Mouse (Mus musculus) small intestine, adult 2 months (tissue): Measurements from ENCODE around the gene Ppp1r11. TPM values are rescaled to one million over a fixed set of nuclear protein-coding genes. Genes with fewer than 3 reads are reported as not detected.
A peak's percentile ranks its signal among the peaks of the same experiment; 100 is the strongest.

Source experiments
- H3K27ac ChIP-seq: fragments of 200-500 bp; 2 replicates; pipeline ENCODE4 v1.5.1; 2012; ENCODE audit warnings: low read depth, low read length, control low read depth, inconsistent platforms; ENCODE audit not compliant: insufficient read depth
- H3K27me3 ChIP-seq: fragments of 200-500 bp; 2 replicates; pipeline ENCODE4 v1.6.1; 2012; ENCODE audit warnings: mild to moderate bottlenecking, moderate library complexity, low read length, inconsistent platforms; ENCODE audit not compliant: control insufficient read depth, insufficient read depth
- H3K36me3 ChIP-seq: fragments of 200-500 bp; 2 replicates; pipeline ENCODE4 v1.6.1; 2012; ENCODE audit warnings: mild to moderate bottlenecking, low read length, control low read depth, inconsistent platforms; ENCODE audit not compliant: control insufficient read depth, insufficient read depth
- H3K4me1 ChIP-seq: fragments of 200-500 bp; 2 replicates; pipeline ENCODE4 v1.6.1; 2012; ENCODE audit warnings: low read length, inconsistent platforms, mixed read lengths; ENCODE audit not compliant: control insufficient read depth, insufficient read depth, insufficient read length
- H3K4me3 ChIP-seq: fragments of 200-500 bp; 2 replicates; pipeline ENCODE4 v1.5.1; 2012; ENCODE audit warnings: low read depth, mild to moderate bottlenecking, control low read depth, inconsistent platforms, low read length, moderate library complexity
- CTCF ChIP-seq: fragments of 200-500 bp; IDR thresholded peaks from 2 replicates; pipeline ENCODE4 v1.5.1; 2012; ENCODE audit warnings: low read depth, mild to moderate bottlenecking, control low read depth, inconsistent platforms, low read length, moderate library complexity, mixed read lengths; ENCODE audit not compliant: insufficient replicate concordance, insufficient read length; ENCODE audit errors: extremely low read depth
- POLR2A ChIP-seq: fragments of 200-500 bp; IDR thresholded peaks from 2 replicates; pipeline ENCODE4 v1.6.1; 2012; ENCODE audit warnings: low read depth, mild to moderate bottlenecking, control low read depth, inconsistent platforms, low read length, moderate library complexity
- WGBS: fragments of 180-500 bp; shearing (Covaris S2); methylation state at CpG from one replicate; pipeline ENCODE4 v1.1.7; 2018; 5-methylcytosine and 5-hydroxymethylcytosine counted together
- polyA plus RNA-seq: library from polyadenylated mRNA; depleted of rRNA; stranded (reverse); fragments of >200 nt; gene quantifications from 2 replicates; pipeline ENCODE4 v1.2.3, GENCODE M21; 2012; rRNA removed

Ppp1r11 gene
- polyA plus RNA-seq = 16.7 and 31.1 TPM in 2 replicates

- Histone ChIP-seq H3K27ac (0 out of 2 replicates have a peak within 1 kb of the TSS, but pooled peaks have one; percentile 52), H3K27me3 (0 out of 2 replicates have a peak, but pooled peaks cover 3% of the 10 kb centered on the region), H3K36me3 (peaks cover 13% of the 10 kb centered on the region), H3K4me1 (peaks cover 10% of the 10 kb centered on the region), H3K4me3 (peak within 1 kb of the TSS; percentile 84)
- TF ChIP-seq POLR2A = peak; percentile 81
- TF ChIP-seq CTCF = no peak; the same call in 1 of the 2 replicates
- under 1% methylated on average over 36 of the region's 36 CpGs for WGBS
These were observed at the start of gene Ppp1r11 for GRCm38 (mm10) chr17:36950981-36951947. Ppp1r11 (minus strand) TSS chr17:36951741.

- 93% methylated on average over 7 of the region's 7 CpGs for WGBS
- Histone ChIP-seq H3K4me3 (no peak within 1 kb of the TSS), H3K27me3 (peaks cover 9% of the 10 kb centered on the region), H3K36me3 (no peaks in the 10 kb centered on the region), H3K27ac (no peak within 1 kb of the TSS), H3K4me1 (0 out of 2 replicates have a peak, but pooled peaks cover 3% of the 10 kb centered on the region)
- TF ChIP-seq POLR2A = no peak
- TF ChIP-seq CTCF = no peak
These were observed 49.3 kb upstream of the Ppp1r11 start, which contains the start of gene Zfp57 for GRCm38 (mm10) chr17:37000863-37001262. Zfp57 (plus strand) TSS chr17:37001163.

GRCm38 (mm10) chr17:36998477-36998876, 46.9 kb upstream of the Ppp1r11 start:
- Histone ChIP-seq H3K27me3 (peaks cover 9% of the 10 kb centered on the region), H3K4me3 (no peak overlapping the region), H3K36me3 (no peaks in the 10 kb centered on the region), H3K27ac (no peak overlapping the region), H3K4me1 (0 out of 2 replicates have a peak, but pooled peaks cover 3% of the 10 kb centered on the region)
- WGBS = 58% methylated on average over 2 of the region's 2 CpGs
- no peak for TF ChIP-seq POLR2A
- no peak for TF ChIP-seq CTCF

- H3K36me3 ChIP-seq = no peaks in the 10 kb centered on the region
- WGBS = 17% methylated on average over 7 of the region's 7 CpGs
- TF ChIP-seq CTCF = peak; percentile 86; the same call in 1 of the 2 replicates
- no peak for TF ChIP-seq POLR2A
These were observed 45.6 kb upstream of the Ppp1r11 start for GRCm38 (mm10) chr17:36997033-36997735.

GRCm38 (mm10) chr17:36995448-36995847, 43.9 kb upstream of the Ppp1r11 start:
- WGBS = 37% methylated on average over 3 of the region's 3 CpGs
- TF ChIP-seq CTCF (no peak), POLR2A (no peak)
- Histone ChIP-seq H3K36me3 (no peaks in the 10 kb centered on the region), H3K27me3 (no peaks in the 10 kb centered on the region), H3K4me3 (no peak overlapping the region), H3K4me1 (no peaks in the 10 kb centered on the region), H3K27ac (no peak overlapping the region)

More at GRCm38 (mm10) chr17:36997033-36997735, 45.6 kb upstream of the Ppp1r11 start:
- H3K27me3 ChIP-seq = no peaks in the 10 kb centered on the region
- H3K27ac ChIP-seq = no peak overlapping the region
- H3K4me1 ChIP-seq = no peaks in the 10 kb centered on the region
- H3K4me3 ChIP-seq = no peak overlapping the region

GRCm38 (mm10) chr17:36994528-36994927, 43.0 kb upstream of the Ppp1r11 start:
- Histone ChIP-seq H3K4me1 (no peaks in the 10 kb centered on the region), H3K4me3 (no peak overlapping the region), H3K27me3 (no peaks in the 10 kb centered on the region), H3K27ac (no peak overlapping the region), H3K36me3 (no peaks in the 10 kb centered on the region)
- TF ChIP-seq CTCF (no peak), POLR2A (no peak)
- WGBS = 78% methylated on average over 2 of the region's 2 CpGs

GRCm38 (mm10) chr17:36993770-36994325, 42.3 kb upstream of the Ppp1r11 start:
- H3K27ac ChIP-seq = no peak overlapping the region
- H3K36me3 ChIP-seq = no peaks in the 10 kb centered on the region
- H3K4me3 ChIP-seq = no peak overlapping the region
- no peaks in the 10 kb centered on the region for H3K4me1 ChIP-seq
- TF ChIP-seq CTCF (no peak), POLR2A (no peak)
- peaks cover 6% of the 10 kb centered on the region; the same call in 1 of the 2 replicates for H3K27me3 ChIP-seq
- 98% methylated on average over 4 of the region's 4 CpGs for WGBS
